Mouse (Mus musculus): ENCODE measurements around the gene Mafg. TPM values are rescaled to one million over a fixed set of nuclear protein-coding genes. Genes with fewer than 3 reads are reported as not detected.

Mafg gene
- total RNA-seq, 2 experiments from 2014 or later = 23.8 to 58.7 TPM

DNA sequence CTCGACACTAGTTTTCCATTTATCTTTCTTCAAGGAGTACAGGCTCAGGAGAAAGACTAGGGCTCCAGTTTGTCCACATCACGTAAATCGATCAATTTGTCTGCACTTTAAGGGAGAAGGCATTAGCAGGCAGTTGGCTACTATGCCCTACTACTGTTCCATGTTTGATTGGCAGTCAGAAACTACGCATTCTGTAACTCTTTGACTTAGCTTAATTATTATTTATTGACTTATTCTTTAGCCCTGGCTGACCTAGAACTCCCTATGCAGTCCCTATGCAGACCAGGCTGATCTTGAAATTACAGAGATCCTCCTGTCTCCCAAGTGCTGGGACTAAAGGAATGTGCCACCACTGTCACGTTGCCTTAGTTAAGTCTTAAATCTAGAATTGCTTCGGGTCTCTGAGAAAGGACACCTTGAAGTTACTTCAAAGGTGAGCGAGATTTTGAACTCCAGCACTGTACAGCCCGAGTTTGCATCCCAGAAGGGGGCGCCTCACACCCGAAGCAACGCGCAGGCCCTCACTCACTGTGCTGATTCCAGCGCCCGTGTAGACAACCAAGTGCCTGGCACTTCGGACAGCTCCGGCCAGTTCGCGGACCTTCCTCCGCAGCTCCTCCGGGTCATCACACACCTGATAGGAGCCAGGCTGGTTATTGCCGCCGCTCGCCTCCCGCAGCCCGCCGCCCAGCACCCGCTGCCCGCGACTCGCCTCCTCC lies 9.3 kb downstream of the Mafg start:
- peak; percentile 39 for ATAC-seq (ENCODE audit: poor library complexity, severe bottlenecking)

- ATAC-seq (ENCODE audit: poor library complexity, severe bottlenecking) = no peak
Observed at GRCm38 (mm10) chr11:120622805-120623204, 10.6 kb downstream of the Mafg start.

DNA sequence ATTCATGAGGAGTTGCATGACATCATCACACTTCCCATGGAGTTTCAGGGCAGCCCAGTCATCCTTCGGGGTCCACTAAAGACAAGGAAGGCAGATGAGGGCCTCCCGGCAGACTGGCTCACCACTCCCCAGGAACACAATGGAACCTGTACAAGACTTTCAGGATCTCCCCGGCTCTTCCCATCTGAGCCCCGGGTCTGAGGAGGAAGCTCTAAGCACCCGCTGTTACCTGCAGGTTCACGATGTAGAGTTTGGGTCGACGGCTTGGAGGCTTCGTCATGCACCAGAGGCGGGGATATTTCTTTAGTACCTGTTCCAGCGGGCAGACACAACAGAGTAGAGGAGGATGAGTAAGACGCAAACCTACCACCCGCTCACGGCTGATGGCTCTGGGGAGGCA lies 13.2 kb downstream of the Mafg start:
- ATAC-seq (ENCODE audit: poor library complexity, severe bottlenecking) = no peak

- ATAC-seq (ENCODE audit: poor library complexity, severe bottlenecking) = no peak
Observed at GRCm38 (mm10) chr11:120618619-120619535, 14.5 kb downstream of the Mafg start.

- peak; percentile 98 for ATAC-seq (ENCODE audit: poor library complexity, severe bottlenecking)
Observed at GRCm38 (mm10) chr11:120617519-120618112, 15.8 kb downstream of the Mafg start, which contains the start of gene Pcyt2. Pcyt2 (minus strand) TSS chr11:120617936.

DNA sequence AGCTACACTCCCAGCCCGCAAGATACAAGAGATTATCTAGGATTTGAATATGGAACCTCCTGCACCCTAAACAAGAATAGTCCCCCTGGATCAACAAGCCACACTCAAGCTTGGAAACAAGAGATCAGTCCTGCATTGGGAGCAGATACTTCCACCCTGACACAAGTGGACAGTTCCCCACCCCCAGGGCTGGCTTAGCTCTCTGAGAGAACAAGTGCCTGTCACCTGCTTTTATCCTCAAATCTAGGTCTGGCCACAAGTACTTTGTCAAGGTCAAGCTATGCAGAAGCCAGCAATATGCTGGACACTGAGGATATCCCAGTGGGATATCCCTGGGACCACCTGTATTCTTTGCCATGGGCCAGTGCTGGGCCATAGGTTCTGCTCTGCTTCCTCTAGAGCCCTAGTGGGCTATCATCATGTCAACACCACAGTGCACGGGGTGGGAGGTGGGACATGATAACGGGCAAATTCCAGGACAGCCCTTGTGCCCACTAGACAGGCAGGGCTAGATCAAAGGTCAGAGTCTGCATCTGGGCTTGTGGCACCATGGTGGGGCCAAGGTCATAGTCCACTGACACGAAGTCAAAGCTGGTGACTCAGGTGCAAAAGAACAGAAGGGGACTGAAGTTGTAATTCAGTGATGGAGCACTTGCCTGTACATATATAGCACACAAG lies 16.6 kb downstream of the Mafg start:
- no peak for ATAC-seq (ENCODE audit: poor library complexity, severe bottlenecking)

DNA sequence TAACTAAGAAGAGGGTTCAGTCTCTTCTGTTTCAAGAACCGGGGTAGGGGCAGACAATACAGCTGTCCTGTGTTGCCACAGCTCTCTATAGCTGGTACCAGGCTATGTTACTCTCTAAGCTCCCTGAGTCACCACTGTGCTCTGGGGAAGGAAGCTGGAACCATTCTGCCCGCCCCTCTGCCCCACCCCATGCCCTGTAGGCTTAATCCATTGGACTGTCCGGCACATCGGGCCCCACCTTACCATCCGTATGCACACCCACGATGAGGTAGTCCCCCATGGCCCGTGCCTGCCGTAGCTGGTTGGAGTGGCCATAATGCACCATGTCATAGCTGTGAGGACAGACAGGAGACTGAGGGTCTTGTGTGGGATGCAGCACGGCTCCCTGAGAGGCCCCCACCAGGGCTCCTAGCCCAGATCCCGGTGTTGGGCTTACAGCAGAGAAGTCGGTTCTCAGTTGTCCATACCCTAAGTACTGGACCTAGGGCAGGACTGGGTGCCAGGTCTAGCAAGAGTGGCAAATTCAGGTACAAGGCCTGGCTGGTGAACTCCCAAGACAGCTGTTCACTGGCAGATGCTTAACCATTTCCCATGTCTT lies 17.7 kb downstream of the Mafg start:
- no peak for ATAC-seq (ENCODE audit: poor library complexity, severe bottlenecking)

DNA sequence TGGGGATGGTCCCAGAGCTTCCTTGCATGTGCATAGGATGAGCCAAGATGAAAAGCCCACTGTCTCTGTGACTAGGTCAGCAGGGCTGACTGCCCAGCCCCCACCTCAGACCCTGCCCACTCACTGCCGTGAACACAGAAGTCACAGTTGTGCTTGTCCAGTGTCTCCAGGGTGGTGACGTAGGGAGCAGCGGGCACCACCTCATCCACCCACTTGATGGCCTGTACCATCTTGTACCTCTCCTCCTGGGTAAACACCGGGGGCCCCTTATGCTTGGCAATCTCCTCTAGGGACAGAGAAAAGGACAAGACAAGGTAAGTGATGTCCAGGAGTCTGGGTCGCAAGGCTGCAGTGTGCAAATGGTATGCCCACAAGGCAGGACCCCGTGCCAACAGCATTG lies 18.2 kb downstream of the Mafg start:
- no peak for ATAC-seq (ENCODE audit: poor library complexity, severe bottlenecking)

DNA sequence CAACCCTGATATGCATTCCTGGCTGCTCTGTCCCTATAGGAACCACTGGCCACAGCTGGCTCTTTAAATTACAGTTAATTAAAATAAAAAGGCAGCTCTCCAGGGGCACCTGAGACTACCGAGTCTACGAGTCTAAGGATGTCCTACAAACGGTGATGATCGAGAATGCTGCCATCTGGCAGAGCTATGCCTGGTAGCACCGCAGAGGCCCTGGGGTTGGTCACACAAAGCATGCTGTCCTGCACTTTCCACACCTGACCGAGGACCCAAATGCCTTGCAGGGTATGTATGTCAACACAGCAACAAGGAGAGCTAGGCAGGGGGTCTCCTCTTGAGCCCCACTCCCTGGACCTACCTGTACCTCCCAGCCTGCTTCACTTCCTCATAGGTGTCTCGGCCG lies 19.4 kb downstream of the Mafg start:
- no peak for ATAC-seq (ENCODE audit: poor library complexity, severe bottlenecking)

- no peak for ATAC-seq (ENCODE audit: poor library complexity, severe bottlenecking)
Observed at GRCm38 (mm10) chr11:120613481-120613972, 19.9 kb downstream of the Mafg start.

DNA sequence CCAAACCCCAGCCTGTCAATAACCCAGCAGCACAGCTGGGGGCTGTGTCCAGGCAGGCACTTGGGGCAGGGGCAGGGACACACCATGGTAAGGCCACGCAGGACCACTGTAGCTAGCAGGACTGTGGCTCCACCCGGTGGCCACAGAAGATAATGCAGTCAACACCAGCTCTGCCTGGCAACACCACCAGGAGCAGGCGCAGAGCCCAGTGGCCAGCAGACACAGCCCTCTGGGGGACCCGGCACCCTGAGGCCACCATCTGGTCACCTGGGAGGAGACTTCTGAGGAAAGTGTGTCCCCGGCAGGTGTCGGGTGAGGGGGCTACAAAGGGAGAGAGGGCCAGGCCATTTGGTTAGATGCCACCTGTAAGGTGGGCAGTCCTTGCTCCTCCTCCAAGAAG lies 20.6 kb downstream of the Mafg start:
- peak; percentile 89 for ATAC-seq (ENCODE audit: poor library complexity, severe bottlenecking)

- ATAC-seq (ENCODE audit: poor library complexity, severe bottlenecking) = no peak
Observed at GRCm38 (mm10) chr11:120610477-120611046, 22.8 kb downstream of the Mafg start.

DNA sequence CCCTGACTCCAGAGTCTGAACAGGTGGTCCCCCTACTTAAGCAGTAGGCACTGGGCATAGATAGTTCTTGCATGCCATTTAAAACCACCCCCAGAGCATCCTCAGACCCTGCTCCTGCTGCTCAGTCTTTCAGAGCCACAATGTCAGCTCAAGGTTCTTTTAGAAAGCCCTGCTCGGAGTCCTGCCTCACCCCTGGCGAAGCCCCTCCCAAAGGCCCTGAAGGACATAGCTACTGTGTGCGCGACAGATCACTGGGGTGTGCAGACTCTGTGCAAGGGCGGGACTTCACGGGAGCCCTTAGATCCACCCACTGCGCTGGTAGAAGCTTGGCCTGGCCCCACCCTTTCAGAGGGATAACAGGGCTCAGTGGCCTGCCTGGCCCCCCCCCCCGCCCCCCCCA lies 24.1 kb downstream of the Mafg start:
- no peak for ATAC-seq (ENCODE audit: poor library complexity, severe bottlenecking)

- ATAC-seq (ENCODE audit: poor library complexity, severe bottlenecking) = no peak
Observed at GRCm38 (mm10) chr11:120608241-120609034, 25.0 kb downstream of the Mafg start, which contains the start of gene Npb. Npb (plus strand) TSS chr11:120608477.

DNA sequence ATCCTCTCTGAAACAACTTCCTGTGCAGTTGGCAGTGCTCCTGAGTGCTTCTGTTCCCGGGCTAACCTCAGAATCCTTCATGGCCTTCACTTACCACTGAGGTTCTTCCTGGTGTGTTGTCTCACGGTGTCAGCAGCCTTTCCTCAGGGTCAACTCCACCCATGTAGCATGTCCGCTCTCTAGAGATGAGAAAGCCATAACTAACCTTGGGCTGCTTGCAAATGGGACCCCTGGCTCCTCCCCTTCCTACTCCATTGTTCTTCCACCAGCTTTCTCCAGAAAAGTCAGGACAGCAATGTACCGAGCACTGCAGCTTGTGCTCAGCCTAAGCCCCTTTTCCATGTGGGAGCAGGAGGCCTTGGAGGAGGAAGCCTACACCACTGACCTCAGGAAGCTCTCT lies 26.6 kb downstream of the Mafg start:
- no peak for ATAC-seq (ENCODE audit: poor library complexity, severe bottlenecking)

- ATAC-seq (ENCODE audit: poor library complexity, severe bottlenecking) = no peak
Observed at GRCm38 (mm10) chr11:120605667-120606066, 27.7 kb downstream of the Mafg start.

- ATAC-seq (ENCODE audit: poor library complexity, severe bottlenecking) = no peak
Observed at GRCm38 (mm10) chr11:120603545-120603944, 29.9 kb downstream of the Mafg start.

DNA sequence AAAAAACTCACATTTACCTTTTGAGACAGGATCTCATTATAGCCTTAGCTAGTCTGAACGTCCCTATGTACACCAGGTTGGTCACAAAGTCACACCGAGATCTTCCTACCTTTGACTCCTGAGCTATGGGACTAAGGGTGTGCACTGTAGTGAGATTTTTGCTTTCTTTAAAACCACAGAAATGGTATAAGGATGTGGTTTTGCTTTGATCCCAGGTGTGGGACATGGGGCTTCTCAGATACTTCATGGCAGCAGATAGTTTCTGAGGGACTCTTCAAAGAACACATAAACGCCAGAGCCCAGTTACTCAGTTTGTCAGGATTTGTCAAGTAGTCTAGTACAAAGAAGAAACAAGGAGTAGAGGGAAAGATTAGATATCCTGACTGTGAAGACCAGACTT lies 32.7 kb downstream of the Mafg start:
- no peak for ATAC-seq (ENCODE audit: poor library complexity, severe bottlenecking)

DNA sequence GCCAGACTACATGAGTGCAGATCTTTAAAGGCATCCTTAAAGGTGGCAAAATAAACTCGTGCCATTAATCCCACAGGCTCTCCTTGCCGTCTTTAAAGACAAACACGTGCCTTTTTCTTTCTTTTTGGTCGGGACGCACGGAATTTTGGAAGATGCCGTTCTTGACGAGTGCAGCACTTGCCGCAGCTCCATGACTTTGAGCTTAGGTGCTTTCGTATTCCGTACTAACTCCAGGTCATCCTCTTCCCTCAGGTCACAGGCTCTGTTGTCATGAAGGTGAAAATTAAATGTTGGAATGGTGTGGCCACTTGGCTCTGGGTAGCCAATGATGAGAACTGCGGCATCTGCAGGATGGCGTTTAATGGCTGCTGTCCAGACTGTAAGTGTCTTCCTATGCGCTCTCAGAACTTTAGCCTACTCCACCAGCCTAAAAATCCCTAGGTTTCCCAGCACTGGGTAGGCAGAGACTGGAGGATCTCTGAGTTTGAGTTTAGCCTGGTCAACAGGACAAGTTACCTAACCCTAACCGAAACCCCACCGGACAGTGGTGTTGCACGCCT lies 34.3 kb downstream of the Mafg start:
- ATAC-seq (ENCODE audit: poor library complexity, severe bottlenecking) = no peak
